Mouse (Mus musculus) hindbrain, embryonic 14.5 days (tissue): ENCODE data around the gene Cpeb3. TPM values are rescaled to one million over a fixed set of nuclear protein-coding genes. Genes with fewer than 3 reads are reported as not detected.

Experiments used
- ATAC-seq: fragments of 200-750 bp; cut with Nextera tagmentation; 2 replicates; pipeline ENCODE4 v1.8.0; 2017; ENCODE audit warnings: moderate number of reproducible peaks, mild to moderate bottlenecking, moderate TSS enrichment, moderate library complexity; ENCODE audit not compliant: low FRiP score
- DNase-seq: peaks from one replicate; pipeline ENCODE4 v3.0.0-alpha.2; 2015; ENCODE audit warnings: low spot score
- H3K27ac ChIP-seq: fragments of 300-500 bp; sonication (generic); 2 replicates; pipeline ENCODE4 v1.5.1; 2014; ENCODE audit warnings: mild to moderate bottlenecking, moderate library complexity
- H3K27me3 ChIP-seq: fragments of 300-500 bp; sonication (generic); 2 replicates; pipeline ENCODE4 v1.6.1; 2014; ENCODE audit warnings: mild to moderate bottlenecking, low read length, mixed read lengths; ENCODE audit not compliant: control insufficient read depth, insufficient read depth
- H3K36me3 ChIP-seq: fragments of 300-500 bp; sonication (generic); replicated peaks from 2 replicates; pipeline ENCODE4 v1.6.1; 2014; ENCODE audit not compliant: control insufficient read depth, insufficient read depth
- H3K4me1 ChIP-seq: fragments of 300-500 bp; sonication (generic); replicated peaks from 2 replicates; pipeline ENCODE4 v1.6.1; 2014; ENCODE audit warnings: antibody characterized with exemption, low read length, mixed read lengths; ENCODE audit not compliant: control insufficient read depth, insufficient read depth
- H3K4me2 ChIP-seq: fragments of 300-500 bp; sonication (generic); replicated peaks from 2 replicates; pipeline ENCODE4 v1.6.1; 2014; ENCODE audit warnings: mild to moderate bottlenecking, moderate library complexity
- H3K4me3 ChIP-seq: fragments of 300-500 bp; sonication (generic); replicated peaks from 2 replicates; pipeline ENCODE4 v1.5.1; 2014; ENCODE audit warnings: mild to moderate bottlenecking, low read length
- H3K9ac ChIP-seq: fragments of 300-500 bp; sonication (generic); 2 replicates; pipeline ENCODE4 v1.6.1; 2014
- H3K9me3 ChIP-seq: fragments of 300-500 bp; sonication (generic); 2 replicates; pipeline ENCODE4 v1.6.1; 2016; ENCODE audit warnings: low read length; ENCODE audit not compliant: control insufficient read depth
- WGBS: fragments of 180-500 bp; shearing (Covaris S2); extraction: QIAGEN DNeasy Blood & Tissue Kit; methylation state at CpG from one replicate; pipeline ENCODE4 v1.1.7; 2014; 5-methylcytosine and 5-hydroxymethylcytosine counted together
- polyA plus RNA-seq: library from polyadenylated mRNA; unstranded; fragments of >200 nt; fragmentation: Nextera tagmentation; extraction: Ambion mirVana; gene quantifications from 2 replicates; pipeline ENCODE4 v1.2.1, GENCODE M21; 2014

The Cpeb3 gene
- polyA plus RNA-seq, 1 experiment from 2014 or later: 10.8 TPM

- DNase-seq (no peak), ATAC-seq (no peak)
- 27% methylated on average over 20 of the region's 20 CpGs for WGBS
- Histone ChIP-seq H3K9ac (peak overlapping the region; percentile 85), H3K36me3 (peaks cover 10% of the 10 kb centered on the region), H3K27ac (peak overlapping the region; percentile 94), H3K4me1 (peaks cover 45% of the 10 kb centered on the region), H3K4me3 (peak overlapping the region; percentile 84), H3K9me3 (no peaks in the 10 kb centered on the region), H3K4me2 (peak overlapping the region; percentile 99), H3K27me3 (no peaks in the 10 kb centered on the region)
These were observed 34.9 kb downstream of the Cpeb3 start for GRCm38 (mm10) chr19:37173331-37174115.

GRCm38 (mm10) chr19:37172566-37173130 lies 35.8 kb downstream of the Cpeb3 start:
- H3K27ac ChIP-seq: no peak overlapping the region; the same call in 1 of the 2 replicates
- no peaks in the 10 kb centered on the region for H3K9me3 ChIP-seq
- H3K4me1 ChIP-seq: peaks cover 41% of the 10 kb centered on the region
- peak overlapping the region; percentile 99 for H3K4me2 ChIP-seq
- WGBS: 72% methylated on average over 11 of the region's 11 CpGs
- ATAC-seq: no peak
- H3K36me3 ChIP-seq: peaks cover 10% of the 10 kb centered on the region
- H3K27me3 ChIP-seq: no peaks in the 10 kb centered on the region
- DNase-seq: no peak
- peak overlapping the region; percentile 85 for H3K9ac ChIP-seq
- H3K4me3 ChIP-seq: peak overlapping the region; percentile 84

DNA sequence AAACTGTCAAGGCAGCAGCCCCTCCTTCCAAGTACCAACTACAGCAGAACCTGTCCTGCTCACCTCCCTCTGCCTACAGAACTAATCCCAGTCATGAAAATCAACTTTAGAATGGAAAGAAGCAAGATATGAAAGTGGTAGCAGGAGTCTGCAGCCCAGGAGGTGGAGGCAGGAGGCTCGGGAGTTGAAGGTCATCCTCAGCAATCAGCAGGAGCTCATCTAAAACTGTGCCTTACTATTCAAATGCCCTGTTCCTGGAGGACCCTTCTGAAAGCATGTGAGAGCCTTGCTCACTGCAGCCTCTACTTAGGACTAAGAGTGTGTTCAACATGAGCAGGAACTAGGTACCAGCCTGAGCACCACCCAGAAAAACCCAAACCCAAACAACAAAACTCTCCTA lies 36.3 kb downstream of the Cpeb3 start:
- peak overlapping the region; percentile 85 for H3K9ac ChIP-seq
- peaks cover 40% of the 10 kb centered on the region for H3K4me1 ChIP-seq
- H3K27ac ChIP-seq: no peak overlapping the region
- peaks cover 10% of the 10 kb centered on the region for H3K36me3 ChIP-seq
- WGBS: 44% methylated on average over 1 of the region's 1 CpGs
- H3K4me2 ChIP-seq: peak overlapping the region; percentile 99
- no peak for DNase-seq
- no peaks in the 10 kb centered on the region for H3K27me3 ChIP-seq
- H3K9me3 ChIP-seq: no peaks in the 10 kb centered on the region
- peak overlapping the region; percentile 84 for H3K4me3 ChIP-seq
- no peak for ATAC-seq

DNA sequence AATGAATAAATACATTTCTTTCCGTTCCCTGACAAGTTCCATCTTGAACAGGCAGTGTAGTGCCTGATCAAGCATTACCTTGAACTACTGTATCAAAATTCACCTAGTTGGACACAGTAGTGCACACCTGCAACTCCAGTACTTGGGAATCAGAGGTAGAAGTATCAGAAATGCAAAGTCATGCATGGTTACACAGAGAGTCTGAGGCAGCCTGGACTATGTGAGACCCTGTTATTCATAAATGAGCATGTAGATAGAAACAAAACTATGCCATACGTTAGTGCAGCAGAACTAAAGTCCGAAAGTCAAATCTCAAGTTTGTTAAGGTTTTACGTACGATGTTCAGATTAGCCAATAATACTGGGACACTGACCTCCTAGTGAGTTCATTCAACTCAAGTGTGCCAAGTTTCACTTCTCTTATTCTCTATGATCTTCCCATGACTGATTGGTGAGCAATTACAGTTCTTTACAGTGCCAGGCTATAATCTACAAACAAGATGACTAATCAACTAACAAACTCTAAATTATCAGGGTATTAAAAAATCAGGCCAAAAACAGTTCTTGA lies 51.5 kb downstream of the Cpeb3 start:
- ATAC-seq: no peak
- H3K9me3 ChIP-seq: no peaks in the 10 kb centered on the region
- no peak overlapping the region for H3K4me2 ChIP-seq
- H3K9ac ChIP-seq: no peak overlapping the region
- DNase-seq: no peak
- no peaks in the 10 kb centered on the region for H3K4me1 ChIP-seq
- no peak overlapping the region for H3K4me3 ChIP-seq
- WGBS: 88% methylated on average over 5 of the region's 5 CpGs
- no peaks in the 10 kb centered on the region for H3K27me3 ChIP-seq
- H3K27ac ChIP-seq: no peak overlapping the region
- H3K36me3 ChIP-seq: no peaks in the 10 kb centered on the region

GRCm38 (mm10) chr19:37156040-37156439 lies 52.4 kb downstream of the Cpeb3 start:
- H3K27ac ChIP-seq: no peak overlapping the region

DNA sequence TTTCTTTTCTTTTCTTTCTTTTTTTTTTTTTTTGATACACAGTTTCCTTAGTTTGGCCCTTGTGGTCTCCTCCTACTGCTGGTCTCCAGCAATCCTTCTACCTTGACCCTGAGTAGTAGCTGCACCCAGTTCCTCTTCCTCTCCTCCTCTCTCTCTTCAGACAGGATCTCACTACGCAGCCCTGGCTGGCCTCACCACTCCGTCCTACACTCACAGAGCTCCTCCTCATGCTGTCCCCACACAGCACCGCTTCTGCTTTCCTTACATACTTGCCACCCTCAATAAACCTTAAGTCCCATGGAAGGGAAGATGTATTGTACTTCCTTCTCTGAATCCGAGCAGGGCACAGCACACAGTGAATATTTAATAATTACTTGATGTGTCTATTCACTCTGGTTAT lies 61.3 kb downstream of the Cpeb3 start:
- Histone ChIP-seq H3K4me3 (no peak overlapping the region), H3K27ac (no peak overlapping the region), H3K9me3 (no peaks in the 10 kb centered on the region), H3K36me3 (no peaks in the 10 kb centered on the region), H3K4me2 (no peak overlapping the region), H3K9ac (no peak overlapping the region), H3K27me3 (no peaks in the 10 kb centered on the region), H3K4me1 (no peaks in the 10 kb centered on the region)
- 75% methylated on average over 4 of the region's 4 CpGs for WGBS
- ATAC-seq (no peak), DNase-seq (no peak)

More at GRCm38 (mm10) chr19:37156040-37156439, 52.4 kb downstream of the Cpeb3 start:
- Histone ChIP-seq H3K36me3 (no peaks in the 10 kb centered on the region), H3K9me3 (no peaks in the 10 kb centered on the region), H3K4me1 (no peaks in the 10 kb centered on the region), H3K27me3 (no peaks in the 10 kb centered on the region), H3K4me2 (no peak overlapping the region), H3K4me3 (no peak overlapping the region), H3K9ac (no peak overlapping the region)
- WGBS: 92% methylated on average over 4 of the region's 4 CpGs
- DNase-seq (no peak), ATAC-seq (no peak)

GRCm38 (mm10) chr19:37145846-37146245 lies 62.6 kb downstream of the Cpeb3 start:
- H3K4me2 ChIP-seq: no peak overlapping the region
- H3K4me3 ChIP-seq: no peak overlapping the region
- no peaks in the 10 kb centered on the region for H3K4me1 ChIP-seq
- no peak for ATAC-seq
- H3K36me3 ChIP-seq: no peaks in the 10 kb centered on the region
- no peak for DNase-seq
- H3K27me3 ChIP-seq: no peaks in the 10 kb centered on the region
- H3K9ac ChIP-seq: no peak overlapping the region
- 94% methylated on average over 1 of the region's 1 CpGs for WGBS
- H3K27ac ChIP-seq: no peak overlapping the region
- no peaks in the 10 kb centered on the region for H3K9me3 ChIP-seq

DNA sequence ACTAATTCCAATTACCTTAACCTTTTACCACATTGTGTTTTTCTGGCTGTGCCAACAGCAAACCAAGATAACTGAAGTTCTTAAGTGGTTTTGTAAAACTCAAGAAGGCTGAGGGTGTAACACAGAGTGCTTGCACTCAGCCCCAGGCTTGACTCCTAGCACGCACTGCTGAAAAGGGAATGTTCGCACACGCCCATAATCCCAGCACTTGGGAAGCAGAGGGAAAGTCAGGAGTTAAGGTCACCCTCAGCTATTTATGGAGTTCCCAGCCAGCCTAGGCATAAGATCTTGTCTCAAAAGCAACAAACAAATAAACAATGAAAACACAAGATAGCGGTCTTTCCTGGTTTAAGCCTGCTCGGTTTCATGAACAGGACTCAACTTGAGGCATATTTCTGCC lies 63.0 kb downstream of the Cpeb3 start:
- no peaks in the 10 kb centered on the region for H3K27me3 ChIP-seq
- ATAC-seq: no peak
- H3K36me3 ChIP-seq: no peaks in the 10 kb centered on the region
- H3K9ac ChIP-seq: no peak overlapping the region
- H3K4me2 ChIP-seq: no peak overlapping the region
- no peak for DNase-seq
- no peak overlapping the region for H3K4me3 ChIP-seq
- WGBS: 94% methylated on average over 5 of the region's 5 CpGs
- no peak overlapping the region for H3K27ac ChIP-seq
- H3K9me3 ChIP-seq: no peaks in the 10 kb centered on the region
- H3K4me1 ChIP-seq: no peaks in the 10 kb centered on the region

DNA sequence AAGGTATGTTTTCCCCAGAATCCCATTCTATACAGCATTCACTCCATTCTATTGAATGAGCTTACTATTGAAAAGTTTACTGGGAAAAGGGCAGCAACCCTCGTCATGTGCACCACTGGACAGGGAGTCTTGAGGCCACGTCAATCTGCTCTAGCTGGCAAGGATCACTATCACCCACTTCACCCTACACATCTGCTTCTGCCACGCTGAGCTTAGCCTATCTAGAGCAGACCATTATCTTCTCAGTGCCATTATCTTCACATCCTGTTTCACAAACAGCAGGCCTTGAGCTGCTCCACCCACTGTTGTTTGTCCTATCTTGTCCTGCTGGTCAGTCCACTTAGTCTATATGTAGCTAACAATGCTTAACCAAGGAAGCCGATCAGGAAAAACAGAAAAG lies 66.8 kb downstream of the Cpeb3 start:
- Histone ChIP-seq H3K27me3 (no peaks in the 10 kb centered on the region), H3K9ac (no peak overlapping the region), H3K36me3 (no peaks in the 10 kb centered on the region), H3K9me3 (no peaks in the 10 kb centered on the region), H3K27ac (no peak overlapping the region), H3K4me2 (no peak overlapping the region), H3K4me3 (no peak overlapping the region), H3K4me1 (no peaks in the 10 kb centered on the region)
- no peak for DNase-seq
- no peak for ATAC-seq
- 79% methylated on average over 4 of the region's 4 CpGs for WGBS
